Mouse (Mus musculus): ENCODE data around the gene Mlec.

DNA sequence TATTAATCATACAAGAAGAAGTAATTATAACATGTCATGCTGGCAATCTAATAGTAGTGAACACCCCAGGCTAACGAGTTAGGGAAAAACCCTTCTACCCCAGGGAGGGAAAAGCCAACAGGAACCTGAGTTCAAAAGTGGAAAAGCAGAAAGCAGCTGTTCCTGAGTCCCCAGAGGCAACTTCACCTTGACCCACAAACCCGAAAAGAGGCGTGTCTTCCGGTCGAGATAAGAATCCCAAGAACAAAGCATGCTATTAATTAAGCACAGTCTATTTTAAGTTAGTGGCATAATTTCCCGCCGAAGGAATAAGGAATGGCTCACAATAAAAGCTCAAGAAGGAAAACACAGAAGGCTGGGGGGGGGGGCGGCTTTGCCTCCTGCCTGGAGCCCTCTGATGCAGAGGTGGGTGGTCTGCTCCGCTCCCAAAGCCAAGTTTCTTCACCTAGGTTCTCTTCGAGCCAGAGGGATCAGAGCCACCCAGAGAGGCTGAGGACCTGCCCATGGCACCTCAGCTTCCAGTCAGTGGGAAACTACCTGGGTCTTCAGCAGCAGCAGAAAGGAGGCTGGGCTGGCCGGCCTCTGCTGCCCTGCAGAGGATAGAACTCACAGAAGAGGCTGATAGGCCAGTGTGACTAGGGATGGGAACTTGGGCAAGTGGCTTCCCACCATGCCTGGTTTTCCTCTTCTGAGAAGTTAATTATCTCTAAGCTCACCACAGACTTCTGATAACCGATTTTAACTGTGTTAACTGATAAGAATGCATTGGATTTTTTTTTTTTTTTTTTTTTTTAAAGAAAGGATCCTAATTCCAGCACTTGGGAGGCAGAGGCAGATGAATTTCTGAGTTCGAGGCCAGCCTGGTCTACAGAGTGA, 3.3 kb upstream of the Mlec start:
- no peak for TF ChIP-seq CTCF (conservative IDR thresholded peaks at IDR 0.05; ENCODE audit: low read length)
- TF ChIP-seq NANOG (IDR thresholded peaks at IDR 0.05; ENCODE audit: borderline replicate concordance, low read length): no peak
- TF ChIP-seq POU5F1 (IDR thresholded peaks at IDR 0.05; ENCODE audit: borderline replicate concordance, low read length): no peak
